Mouse (Mus musculus): ENCODE data around the gene Ptges3l.
"Not testable (repeated sequence)": the region's sequence is repeated elsewhere in the genome, so short reads cannot be mapped to it uniquely, and the experiment has no call there.

The Ptges3l gene

DNA sequence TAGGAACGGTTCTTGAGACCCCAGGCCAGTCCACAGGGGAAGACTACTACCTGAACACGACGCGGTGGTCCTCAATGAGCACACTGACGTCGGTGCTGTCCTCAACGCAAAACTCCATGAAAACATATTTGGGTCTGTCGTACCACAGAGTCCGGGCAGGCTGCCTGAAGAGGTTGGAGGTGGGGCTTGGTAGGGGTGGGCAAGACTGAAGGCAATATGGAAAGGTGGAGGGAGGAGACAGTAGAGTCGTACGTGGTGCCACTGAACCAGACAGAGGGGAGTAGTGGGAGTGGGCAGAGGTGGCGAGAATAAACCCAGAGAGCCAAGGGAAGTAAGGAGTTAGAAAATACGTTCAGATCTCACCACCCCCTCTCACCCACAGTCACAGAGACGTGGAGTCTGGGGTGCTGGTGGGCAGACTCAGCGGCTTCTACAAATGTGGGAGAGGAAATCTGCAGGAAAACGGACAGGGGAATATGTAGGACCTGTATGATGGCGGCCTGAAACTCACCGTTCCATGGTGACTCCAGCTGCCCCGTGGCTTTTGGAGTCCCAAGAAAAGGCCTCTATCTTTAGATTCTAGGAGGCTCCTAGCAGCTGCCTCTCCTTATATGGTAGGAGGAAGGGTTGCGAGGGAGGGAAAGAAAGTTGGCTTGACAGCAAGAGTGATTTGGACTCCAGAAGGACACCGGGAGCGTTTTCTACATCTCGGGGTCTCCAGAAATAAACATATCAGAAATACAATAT, 855 bp downstream of the Ptges3l start, which contains the start of gene Gm27029:
Gene Gm27029 (minus strand): TSS at position 692 of the 747 bp plus-strand sequence.
- in situ Hi-C loops (cut with MboI; ENCODE audit: low sequenced_read_pairs): no loop called here

DNA sequence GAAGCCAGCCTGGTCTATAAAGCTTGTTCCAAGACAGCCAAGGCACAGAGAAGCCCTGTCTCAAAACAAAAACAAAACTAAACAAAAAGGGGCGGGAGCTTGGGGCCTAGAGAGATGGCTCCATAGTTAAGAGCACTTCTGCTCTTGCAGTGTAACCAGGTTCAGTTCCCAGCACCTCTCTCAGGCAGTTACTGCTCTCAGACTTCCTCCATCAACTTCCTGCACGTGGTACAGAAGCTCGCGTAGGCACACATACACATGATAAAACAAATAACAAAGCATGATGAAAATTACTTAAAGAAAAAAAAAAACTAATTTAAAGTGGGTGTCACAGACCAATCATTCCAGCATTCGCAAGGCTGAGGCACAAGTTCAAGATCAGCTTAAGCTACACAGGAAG, 5.0 kb downstream of the Ptges3l start:
- in situ Hi-C loops (cut with MboI; ENCODE audit: low sequenced_read_pairs): no loop called here

DNA sequence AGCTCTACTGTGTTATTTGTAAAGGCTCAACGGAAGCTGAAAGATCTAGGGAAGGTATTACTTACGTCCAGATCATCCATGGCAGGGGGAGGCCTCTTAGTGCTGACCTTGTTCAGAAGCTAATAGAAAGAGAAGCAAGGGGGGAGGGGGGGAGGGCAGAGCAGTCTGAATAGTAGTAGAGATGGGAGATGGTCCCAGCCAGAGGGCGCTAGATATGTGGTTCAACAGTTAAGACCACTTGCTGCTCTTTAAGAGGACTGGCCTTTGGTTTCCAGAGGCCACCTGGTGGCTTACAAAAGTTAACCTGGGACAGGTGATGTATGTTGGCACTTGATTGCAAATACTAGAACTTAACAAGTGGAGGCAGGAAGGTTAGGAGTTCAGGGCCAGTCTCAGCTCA, 5.5 kb downstream of the Ptges3l start:
- in situ Hi-C loops (cut with MboI; ENCODE audit: low sequenced_read_pairs): no loop called here

DNA sequence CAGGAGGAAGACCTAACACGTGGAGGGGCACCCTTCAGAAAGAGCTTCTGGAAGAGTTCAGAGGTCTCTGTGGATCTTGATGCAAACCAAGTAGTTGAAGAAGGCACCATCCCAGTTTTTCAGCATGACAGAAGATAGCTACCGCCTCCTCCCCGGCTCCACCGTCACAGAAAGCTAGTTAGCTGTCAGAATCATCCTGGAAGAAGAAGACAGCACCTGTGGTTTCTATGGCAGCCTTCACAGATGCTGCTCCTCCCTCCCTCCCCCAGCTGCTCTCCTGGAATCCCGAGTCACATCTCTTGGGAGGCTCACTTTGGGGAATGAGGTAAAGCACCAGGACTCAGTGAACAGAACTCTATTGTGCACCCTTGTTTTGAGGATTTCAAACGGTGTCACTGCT, 6.1 kb downstream of the Ptges3l start:
- in situ Hi-C loops (cut with MboI; ENCODE audit: low sequenced_read_pairs): no loop called here

DNA sequence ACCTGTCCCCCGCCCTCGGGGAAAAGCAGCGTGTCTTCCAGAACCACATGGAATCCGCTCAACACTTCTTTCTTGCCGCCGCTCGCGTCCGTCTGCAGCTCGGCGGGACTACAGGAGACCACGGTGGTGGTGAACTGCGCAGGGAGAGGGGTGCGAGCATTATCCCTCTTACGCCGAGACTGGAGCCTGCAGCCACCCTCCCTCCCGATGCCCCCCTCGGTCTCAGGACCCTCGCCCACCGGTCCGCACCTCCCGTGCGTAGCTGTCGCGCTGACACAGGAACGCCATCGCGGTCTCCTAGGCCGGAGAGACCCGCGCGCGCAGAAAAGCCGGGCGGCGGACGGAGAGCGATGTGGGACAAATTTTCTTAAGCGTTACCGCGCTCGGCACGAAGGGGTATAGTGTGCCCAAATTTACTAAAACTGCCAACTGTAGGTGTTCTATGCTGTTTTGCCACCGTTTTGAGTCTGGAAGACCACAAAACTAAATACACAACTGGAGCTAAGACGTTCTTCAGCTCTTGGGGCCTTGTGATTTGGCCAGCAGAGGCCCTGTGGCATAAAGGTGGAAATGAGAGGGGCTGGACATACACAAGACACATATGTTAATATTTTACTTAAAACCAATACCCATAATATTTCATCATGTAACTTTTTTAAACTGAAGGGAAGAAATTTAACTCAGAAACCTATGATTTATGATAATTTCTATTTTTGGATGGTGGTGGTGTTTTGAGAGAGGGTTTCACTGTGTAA, 7.9 kb downstream of the Ptges3l start, which contains the start of gene Aarsd1:
Gene Aarsd1 (minus strand): TSS at position 515 of the 755 bp plus-strand sequence.
- in situ Hi-C loops (cut with MboI; ENCODE audit: low sequenced_read_pairs): no loop called here

DNA sequence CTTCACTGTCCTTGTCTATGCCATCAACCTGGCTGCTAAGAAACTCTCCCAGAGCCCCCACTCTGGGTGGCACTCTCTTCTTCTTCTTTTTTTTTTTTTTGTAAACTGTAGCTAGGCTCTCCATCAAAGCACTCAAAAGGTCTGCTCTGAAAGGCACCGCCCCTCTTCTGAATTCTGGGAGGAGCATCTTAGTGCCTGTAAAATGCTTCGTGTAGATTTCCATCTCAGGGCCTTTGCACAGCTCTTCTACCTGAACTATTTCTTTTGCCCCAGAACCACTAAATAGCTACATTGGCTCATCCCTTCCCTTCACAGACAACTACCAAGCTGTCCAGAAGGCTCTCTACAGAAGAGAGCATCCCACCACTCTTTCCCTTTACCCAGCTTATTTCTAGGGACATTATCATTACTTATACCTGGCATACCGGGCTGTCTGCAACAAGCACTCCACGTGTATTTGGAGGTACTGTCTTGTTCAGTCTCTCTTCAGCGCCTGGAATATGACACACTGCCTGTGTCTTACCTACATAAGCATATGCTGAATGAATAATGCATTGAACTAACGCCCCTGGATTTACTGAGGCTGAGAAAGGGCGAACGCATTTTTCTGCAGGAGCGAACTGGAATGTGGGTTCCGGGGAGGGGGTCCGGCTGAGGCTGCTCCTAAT, 8.6 kb downstream of the Ptges3l start:
- in situ Hi-C loops (cut with MboI; ENCODE audit: low sequenced_read_pairs): no loop called here

DNA sequence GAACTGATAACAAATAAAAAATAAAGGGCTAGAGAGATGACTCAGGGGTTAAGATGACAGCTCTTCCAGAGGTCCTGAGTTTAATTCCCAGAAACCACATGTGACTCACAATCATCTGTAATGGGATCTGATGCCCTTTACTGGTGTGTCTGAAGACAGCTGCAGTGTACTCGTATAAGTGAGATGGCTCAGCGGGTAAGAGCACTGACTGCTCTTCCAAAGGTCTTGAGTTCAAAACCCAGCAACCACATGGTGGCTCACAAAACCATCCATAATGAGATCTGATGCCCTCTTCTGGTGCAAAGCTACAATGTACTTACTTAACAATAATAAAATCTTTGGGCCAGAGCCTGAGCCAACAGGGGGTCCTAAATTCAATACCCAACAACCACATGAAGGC, 9.8 kb downstream of the Ptges3l start:
- in situ Hi-C loops (cut with MboI; ENCODE audit: low sequenced_read_pairs): no loop called here

DNA sequence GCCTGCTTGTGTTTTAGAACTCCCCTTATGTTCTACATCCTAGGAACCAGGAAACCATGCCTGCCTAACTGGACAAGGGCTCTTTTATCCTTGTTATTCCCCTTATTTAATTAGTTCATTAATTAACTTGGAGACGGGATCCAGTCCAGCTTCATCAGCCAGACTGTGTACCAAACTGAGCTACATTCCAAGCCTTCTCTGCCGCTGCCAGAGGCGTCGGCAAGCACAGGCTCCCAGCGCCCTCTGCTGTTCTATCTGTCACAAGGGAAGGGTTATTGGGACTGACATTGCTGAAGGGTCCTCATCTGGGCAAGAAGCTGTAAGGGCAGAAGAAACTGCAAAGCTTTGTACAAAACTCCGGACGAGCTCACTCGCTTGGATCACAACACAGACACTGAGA, 30.0 kb downstream of the Ptges3l start:
- in situ Hi-C loops (cut with MboI; ENCODE audit: low sequenced_read_pairs): loop anchor here (10.0 kb wide), 1 partner anchor 180 kb away; no protein-coding TSS in a partner anchor

DNA sequence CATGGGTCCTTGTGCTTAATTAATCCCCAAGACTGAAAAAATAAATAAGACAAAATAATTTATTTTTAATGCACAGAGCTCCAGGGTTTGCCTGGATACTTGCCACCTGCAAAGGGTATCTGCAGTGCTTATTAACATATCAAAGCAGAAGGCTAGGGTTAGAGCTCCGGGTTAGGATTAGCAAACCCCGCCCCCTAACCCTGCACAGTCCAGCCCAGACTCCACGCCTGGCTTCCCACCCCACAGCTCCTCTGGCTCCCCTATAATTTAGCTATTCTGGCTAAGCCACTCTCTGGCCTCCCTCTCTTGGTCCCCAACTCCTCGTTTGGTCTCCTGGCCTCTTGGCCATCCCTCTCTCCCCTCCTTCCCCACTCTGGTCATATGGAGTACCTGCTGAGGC, 43.3 kb downstream of the Ptges3l start:
- in situ Hi-C loops (cut with MboI; ENCODE audit: low sequenced_read_pairs): no loop called here

DNA sequence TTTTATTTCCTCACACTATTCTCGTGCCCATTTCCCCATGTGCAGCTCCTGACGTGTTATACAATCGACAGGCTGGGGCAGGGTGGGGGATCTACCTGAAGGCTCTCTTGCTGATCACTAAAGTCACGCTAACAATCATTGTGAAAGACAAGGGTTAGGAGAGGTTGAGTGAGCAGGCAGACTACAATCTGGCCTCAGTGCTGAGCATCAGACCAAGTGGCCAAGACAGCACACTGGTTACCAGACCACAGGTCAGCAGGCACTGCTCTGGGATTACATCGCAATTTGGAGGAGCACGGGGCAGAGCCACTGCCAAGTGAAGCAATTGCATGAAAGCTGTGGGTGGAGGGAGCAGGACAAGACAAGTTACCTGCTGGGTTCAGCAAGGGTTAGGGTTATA, 46.2 kb downstream of the Ptges3l start:
- in situ Hi-C loops (cut with MboI; ENCODE audit: low sequenced_read_pairs): no loop called here

DNA sequence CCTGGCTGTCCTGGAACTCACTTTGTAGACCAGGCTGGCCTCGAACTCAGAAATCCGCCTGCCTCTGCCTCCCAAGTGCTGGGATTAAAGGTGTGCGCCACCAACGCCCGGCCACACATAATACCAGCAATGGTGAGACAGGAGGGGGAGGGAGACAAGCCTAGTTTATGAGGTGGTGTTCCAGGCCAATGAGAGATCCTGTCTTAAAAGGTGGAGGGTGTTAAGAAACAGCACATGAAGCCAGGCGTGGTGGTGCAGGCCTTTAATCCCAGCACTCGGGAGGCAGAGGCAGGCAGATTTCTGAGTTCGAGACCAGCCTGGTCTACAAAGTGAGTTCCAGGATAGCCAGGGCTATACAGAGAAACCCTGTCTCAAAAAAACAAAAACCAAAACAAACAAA, 46.9 kb downstream of the Ptges3l start:
- in situ Hi-C loops (cut with MboI; ENCODE audit: low sequenced_read_pairs): not testable (repeated sequence)

DNA sequence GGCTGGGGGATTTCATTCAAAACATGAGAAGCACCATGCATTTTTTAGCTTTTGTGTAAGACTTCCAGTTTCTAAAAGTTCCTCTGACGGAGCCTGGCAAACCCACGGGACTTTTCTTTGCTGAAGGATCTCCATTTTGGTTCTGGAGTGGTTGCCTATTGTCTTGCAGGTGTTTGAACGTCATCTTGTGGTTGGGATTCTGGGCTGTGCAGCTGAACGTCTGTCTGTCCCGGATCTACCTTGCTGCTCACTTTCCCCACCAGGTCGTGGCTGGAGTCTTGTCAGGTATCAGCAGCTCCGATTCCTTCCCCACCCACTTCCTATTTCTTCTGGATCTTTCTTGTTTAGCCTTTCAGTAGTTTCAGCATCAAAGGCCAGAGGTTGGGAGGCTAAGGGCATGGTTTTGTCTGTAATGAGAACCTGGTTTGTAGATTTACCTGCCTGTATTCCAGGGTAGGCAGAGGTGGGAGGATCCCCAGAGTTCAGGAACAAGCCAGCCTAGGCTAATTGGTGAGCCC, 50.7 kb downstream of the Ptges3l start:
- in situ Hi-C loops (cut with MboI; ENCODE audit: low sequenced_read_pairs): no loop called here

DNA sequence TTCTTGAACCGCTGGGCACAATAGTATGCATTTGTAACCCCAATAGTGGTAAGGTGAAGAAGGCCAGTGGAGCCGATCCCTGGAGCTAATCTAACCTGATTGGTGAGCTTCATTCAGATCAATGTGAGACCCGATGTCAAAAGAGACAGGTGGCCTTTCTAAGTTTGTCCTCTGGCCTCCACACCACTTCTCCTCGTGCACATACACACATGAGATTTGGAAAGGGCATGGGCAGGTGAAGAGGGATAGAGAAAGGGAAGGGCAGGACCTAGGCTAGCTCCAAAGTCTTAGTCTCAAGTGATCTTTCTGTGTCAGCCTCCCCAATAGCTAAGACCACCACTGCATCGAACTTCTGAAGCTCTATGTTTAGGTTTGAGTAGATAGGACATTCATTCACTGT, 55.0 kb downstream of the Ptges3l start:
- in situ Hi-C loops (cut with MboI; ENCODE audit: low sequenced_read_pairs): no loop called here
